Mouse (Mus musculus) thymus, adult 2 months (tissue): Measurements from ENCODE around the gene Gm7361.

Source experiments
- CTCF ChIP-seq: fragments of 200-500 bp; IDR thresholded peaks from 2 replicates; pipeline ENCODE4 v1.5.1; 2012; ENCODE audit warnings: mild to moderate bottlenecking, control low read depth, low read length, moderate library complexity, borderline replicate concordance; ENCODE audit not compliant: control insufficient read depth, poor library complexity, insufficient read depth; ENCODE audit errors: extremely low read depth
- POLR2A ChIP-seq: fragments of 200-500 bp; IDR thresholded peaks from 2 replicates; pipeline ENCODE4 v1.6.1; 2012; ENCODE audit warnings: mild to moderate bottlenecking, low read length, control low read depth, moderate library complexity; ENCODE audit not compliant: control insufficient read depth, poor library complexity, insufficient read depth; ENCODE audit errors: extremely low read depth

DNA sequence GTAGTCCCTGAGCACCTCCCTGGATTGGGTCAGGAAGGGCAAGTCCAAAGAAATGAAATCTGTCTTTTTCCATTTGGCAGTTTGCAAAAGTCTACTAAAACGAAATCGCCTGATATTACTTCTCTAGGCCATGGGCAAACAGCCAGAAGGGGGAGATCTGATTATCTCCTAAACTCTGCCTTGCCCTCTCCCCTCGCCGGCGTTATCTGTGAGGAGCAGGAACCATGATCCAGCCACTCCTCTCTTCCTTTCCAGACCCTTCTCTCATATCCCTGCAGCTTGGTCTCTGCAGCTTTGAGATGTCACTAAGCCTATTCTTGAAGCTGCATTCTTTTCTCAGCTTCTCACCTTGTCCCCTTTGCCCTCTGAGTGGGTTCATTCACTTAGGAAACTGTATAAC is 22.9 kb downstream of the Gm7361 start:
- TF ChIP-seq POLR2A (no peak), CTCF (no peak)
